Mouse (Mus musculus) intestine, embryonic 15.5 days (tissue): ENCODE data around the gene Lyg2. TPM values are rescaled to one million over a fixed set of nuclear protein-coding genes. Genes with fewer than 3 reads are reported as not detected.

ENCODE experiments used
- polyA plus RNA-seq: library from polyadenylated mRNA; unstranded; fragments of >200 nt; fragmentation: Nextera tagmentation; extraction: Ambion mirVana; gene quantifications from 2 replicates; pipeline ENCODE4 v1.2.1, GENCODE M21; 2015

Lyg2 gene
- polyA plus RNA-seq, 1 experiment from 2014 or later = not detected

Other genes with a start within 250 kb of the Lyg2 start
- gene 2010300C02Rik, start 196.4 kb downstream of the Lyg2 start, polyA plus RNA-seq = 14.0 and 14.2 TPM in 2 replicates
- 4.5 and 4.7 TPM in 2 replicates for gene Tsga10, start 50.1 kb downstream of the Lyg2 start, polyA plus RNA-seq
- gene Lipt1, start 44.8 kb downstream of the Lyg2 start, polyA plus RNA-seq = 9.0 and 11.4 TPM in 2 replicates
- 29.7 and 29.8 TPM in 2 replicates for gene Mitd1, start 26.1 kb downstream of the Lyg2 start, polyA plus RNA-seq
- gene Mrpl30, start 26.0 kb downstream of the Lyg2 start, polyA plus RNA-seq = 255 and 258 TPM in 2 replicates
- not detected in 2 replicates for gene Lyg1, start 41.3 kb upstream of the Lyg2 start, polyA plus RNA-seq
- gene Txndc9, start 81.4 kb upstream of the Lyg2 start, polyA plus RNA-seq = 130 and 146 TPM in 2 replicates
- gene Eif5b, start 81.5 kb upstream of the Lyg2 start, polyA plus RNA-seq = 26.2 and 28.7 TPM in 2 replicates
- 19.0 and 23.6 TPM in 2 replicates for gene Rev1, start 213.3 kb upstream of the Lyg2 start, polyA plus RNA-seq